ENCODE assay signal across 8 mouse cellular contexts in genomic region chr5:31810796-31811662, GRCm38 (mm10).
DNase-seq lines count a peak whose midpoint lies in the region; ATAC-seq and TF ChIP-seq lines count a peak whose summit lies in the region.

No protein-coding gene starts in this region.

- no peak overlapping the region for H3K4me3 ChIP-seq in hindbrain, embryonic 16.5 days (ENCODE audit: low read length)
- no peak overlapping the region for H3K4me3 ChIP-seq in hindbrain, embryonic 14.5 days (replicated peaks; ENCODE audit: low read length)
- H3K4me3 ChIP-seq in MEL (ENCODE audit: control insufficient read depth in 1 of 2, insufficient read depth in 1 of 2, low read depth in 2 of 2, low read length in 2 of 2), result peak overlapping the region; percentile 45 to 59
- no peak overlapping the region for H3K4me3 ChIP-seq in embryonic facial prominence, embryonic 14.5 days (ENCODE audit: low read depth, low read length)

- no peak overlapping the region for H3K4me2 ChIP-seq in hindbrain, embryonic 16.5 days (ENCODE audit: low read length)
- H3K4me2 ChIP-seq in hindbrain, embryonic 14.5 days (replicated peaks), result no peak overlapping the region
- no peak overlapping the region for H3K4me2 ChIP-seq in embryonic facial prominence, embryonic 14.5 days (ENCODE audit: low read depth, low read length)

- peak; percentile 52; the same call in 1 of the 2 replicates for ATAC-seq in hindbrain, embryonic 16.5 days
- no peak for ATAC-seq in hindbrain, embryonic 14.5 days (ENCODE audit: low FRiP score)
- ATAC-seq in embryonic facial prominence, embryonic 14.5 days (ENCODE audit: low read depth), result peak; percentile 76; the same call in 1 of the 2 replicates
- ATAC-seq in erythroid progenitor cell, adult 5-6 weeks (replicated peaks; ENCODE audit: low FRiP score, poor library complexity, severe bottlenecking), result no peak

- H3K4me1 ChIP-seq in hindbrain, embryonic 16.5 days (ENCODE audit: control insufficient read depth, insufficient read depth, low read depth, low read length), result no peaks in the 10 kb centered on the region
- H3K4me1 ChIP-seq in hindbrain, embryonic 14.5 days (replicated peaks; ENCODE audit: control insufficient read depth, insufficient read depth, low read length), result no peaks in the 10 kb centered on the region
- peaks cover 25 to 43% of the 10 kb centered on the region in 2 experiments for H3K4me1 ChIP-seq in MEL (ENCODE audit: control insufficient read depth in 1 of 2, insufficient read depth in 2 of 2, low read length in 2 of 2)
- peaks cover 8% of the 10 kb centered on the region; the same call in 1 of the 2 replicates for H3K4me1 ChIP-seq in embryonic facial prominence, embryonic 14.5 days (ENCODE audit: control insufficient read depth, insufficient read depth, low read length)

- no peak overlapping the region for H3K27ac ChIP-seq in hindbrain, embryonic 16.5 days (ENCODE audit: low read depth, low read length)
- no peak overlapping the region for H3K27ac ChIP-seq in hindbrain, embryonic 14.5 days
- H3K27ac ChIP-seq in MEL (ENCODE audit: control insufficient read depth, low read depth, low read length), result peak overlapping the region; percentile 97
- no peak overlapping the region for H3K27ac ChIP-seq in embryonic facial prominence, embryonic 14.5 days (replicated peaks; ENCODE audit: low read depth, low read length)

- H3K27me3 ChIP-seq in hindbrain, embryonic 16.5 days (replicated peaks; ENCODE audit: control insufficient read depth, insufficient read depth, low read length), result no peaks in the 10 kb centered on the region
- H3K27me3 ChIP-seq in hindbrain, embryonic 14.5 days (ENCODE audit: control insufficient read depth, insufficient read depth, low read length), result no peaks in the 10 kb centered on the region
- no peaks in the 10 kb centered on the region for H3K27me3 ChIP-seq in MEL (ENCODE audit: control insufficient read depth in 1 of 2, insufficient read depth in 2 of 2, low read length in 2 of 2)
- H3K27me3 ChIP-seq in embryonic facial prominence, embryonic 14.5 days (replicated peaks; ENCODE audit: control insufficient read depth, insufficient read depth, low read length), result no peaks in the 10 kb centered on the region

- no peak for DNase-seq in hindbrain, embryonic 14.5 days (ENCODE audit: low spot score)
- DNase-seq in MEL (ENCODE audit: low read depth, low spot score), result peak; percentile 95
- DNase-seq in embryonic facial prominence, embryonic 14.5 days (ENCODE audit: low spot score), result peak; percentile 85
- DNase-seq in kidney, adult 8-10 months, result peak; percentile 90 to 91
- DNase-seq in mesoderm, embryonic 11.5 days (ENCODE audit: low read depth, low spot score), result peak; percentile 21
- no peak for DNase-seq in gastrocnemius, postnatal 10 days

- TF ChIP-seq EP300 in MEL (IDR thresholded peaks at IDR 0.05; ENCODE audit: low read depth in 1 of 2, low read length in 2 of 2), result peak; percentile 67 to 75

- WGBS in hindbrain, embryonic 16.5 days, result 47% methylated on average over 12 of the region's 12 CpGs
- 46% methylated on average over 12 of the region's 12 CpGs for WGBS in hindbrain, embryonic 14.5 days
- 54% methylated on average over 12 of the region's 12 CpGs for WGBS in embryonic facial prominence, embryonic 14.5 days

- no peak overlapping the region for H3K9ac ChIP-seq in hindbrain, embryonic 16.5 days (ENCODE audit: low read depth, low read length)
- H3K9ac ChIP-seq in hindbrain, embryonic 14.5 days, result no peak overlapping the region
- H3K9ac ChIP-seq in MEL (ENCODE audit: control insufficient read depth, low read depth, low read length, poor library complexity, severe bottlenecking), result peak overlapping the region; percentile 79
- no peak overlapping the region for H3K9ac ChIP-seq in embryonic facial prominence, embryonic 14.5 days (ENCODE audit: low read depth, low read length)

- H3K9me3 ChIP-seq in hindbrain, embryonic 16.5 days (ENCODE audit: control insufficient read depth, low read length), result no peaks in the 10 kb centered on the region
- no peaks in the 10 kb centered on the region for H3K9me3 ChIP-seq in hindbrain, embryonic 14.5 days (ENCODE audit: control insufficient read depth, low read length)
- H3K9me3 ChIP-seq in MEL (replicated peaks; ENCODE audit: insufficient read depth, low read length), result no peaks in the 10 kb centered on the region
- no peaks in the 10 kb centered on the region for H3K9me3 ChIP-seq in embryonic facial prominence, embryonic 14.5 days (ENCODE audit: control insufficient read depth, low read length)

- no peaks in the 10 kb centered on the region; the same call in 1 of the 2 replicates for H3K79me2 ChIP-seq in MEL (ENCODE audit: control insufficient read depth, insufficient read depth, low read length, poor library complexity)

- TF ChIP-seq POLR2A in MEL (IDR thresholded peaks at IDR 0.05; ENCODE audit: control insufficient read depth in 1 of 2, insufficient read depth in 1 of 2, low read depth in 1 of 2, low read length in 2 of 2, poor library complexity in 1 of 2), result peak in 1 of 2 experiments; percentile 80; a peak in 2 of 4 replicates

- H3K36me3 ChIP-seq in hindbrain, embryonic 16.5 days (ENCODE audit: control insufficient read depth, insufficient read depth, low read length), result no peaks in the 10 kb centered on the region
- no peaks in the 10 kb centered on the region for H3K36me3 ChIP-seq in hindbrain, embryonic 14.5 days (replicated peaks; ENCODE audit: control insufficient read depth, insufficient read depth)
- peaks cover 0 to 49% of the 10 kb centered on the region in 2 experiments; a peak in 2 of 4 replicates for H3K36me3 ChIP-seq in MEL (ENCODE audit: control insufficient read depth in 1 of 2, insufficient read depth in 2 of 2, low read length in 2 of 2)
- H3K36me3 ChIP-seq in embryonic facial prominence, embryonic 14.5 days (ENCODE audit: control insufficient read depth, insufficient read depth, low read length), result no peaks in the 10 kb centered on the region

- TF ChIP-seq RAD21 in MEL (IDR thresholded peaks at IDR 0.05; ENCODE audit: low read depth, low read length), result no peak

- TF ChIP-seq CTCF in MEL (IDR thresholded peaks at IDR 0.05 in 2 of 3, conservative IDR thresholded peaks at IDR 0.05 in 1 of 3; ENCODE audit: control insufficient read depth in 1 of 3, insufficient read depth in 1 of 3, low read depth in 2 of 3, low read length in 3 of 3, poor library complexity in 1 of 3, severe bottlenecking in 1 of 3), result no peak

TF ChIP-seq in MEL, 35 proteins besides CTCF, POLR2A, EP300 and RAD21 (continues in another document):
- TF ChIP-seq ZC3H11A (IDR thresholded peaks at IDR 0.05; ENCODE audit: low read depth, low read length), result peak; percentile 17
- peak; percentile 52; the same call in 1 of the 2 replicates for TF ChIP-seq TCF12 (IDR thresholded peaks at IDR 0.05; ENCODE audit: low read depth, low read length)
- peak; percentile 93 for TF ChIP-seq MYC (IDR thresholded peaks at IDR 0.05; ENCODE audit: low read depth, low read length)
- TF ChIP-seq CHD1 (IDR thresholded peaks at IDR 0.05; ENCODE audit: low read depth, low read length), result 0 out of 2 replicates have a peak, but pooled peaks have one; percentile 76
- 0 out of 2 replicates have a peak, but pooled peaks have one; percentile 50 for TF ChIP-seq E2F4 (IDR thresholded peaks at IDR 0.05; ENCODE audit: borderline replicate concordance, low read depth, low read length)
- TF ChIP-seq SMC3 (IDR thresholded peaks at IDR 0.05; ENCODE audit: low read depth, low read length), result 0 out of 2 replicates have a peak, but pooled peaks have one; percentile 2
- TF ChIP-seq RCOR1 (IDR thresholded peaks at IDR 0.05; ENCODE audit: low read depth, low read length), result no peak
- no peak for TF ChIP-seq TAL1 (IDR thresholded peaks at IDR 0.05; ENCODE audit: low read length)
- peak; percentile 90 for TF ChIP-seq ETS1 (IDR thresholded peaks at IDR 0.05; ENCODE audit: low read depth, low read length)
- no peak for TF ChIP-seq NRF1 (IDR thresholded peaks at IDR 0.05; ENCODE audit: insufficient read depth, low read depth, low read length, poor library complexity, severe bottlenecking)
- TF ChIP-seq UBTF (IDR thresholded peaks at IDR 0.05; ENCODE audit: borderline replicate concordance, insufficient read depth, low read depth, low read length), result 0 out of 2 replicates have a peak, but pooled peaks have one; percentile 56
- no peak for TF ChIP-seq KAT2A (conservative IDR thresholded peaks at IDR 0.05; ENCODE audit: low read depth, low read length)
- no peak; the same call in 1 of the 2 replicates for TF ChIP-seq ZKSCAN1 (IDR thresholded peaks at IDR 0.05; ENCODE audit: low read depth, low read length)
- TF ChIP-seq NELFE (IDR thresholded peaks at IDR 0.05; ENCODE audit: low read depth, low read length), result peak; percentile 61
- peak; percentile 18; the same call in 1 of the 2 replicates for TF ChIP-seq MYB (IDR thresholded peaks at IDR 0.05; ENCODE audit: low read depth, low read length)
- peak; percentile 84 for TF ChIP-seq USF1 (IDR thresholded peaks at IDR 0.05; ENCODE audit: low read depth, low read length)
- no peak; the same call in 1 of the 2 replicates for TF ChIP-seq JUND (IDR thresholded peaks at IDR 0.05; ENCODE audit: low read depth, low read length)
- TF ChIP-seq MXI1 (IDR thresholded peaks at IDR 0.05; ENCODE audit: low read depth, low read length), result peak; percentile 89
- TF ChIP-seq ZNF384 (IDR thresholded peaks at IDR 0.05; ENCODE audit: low read depth, low read length), result no peak
- TF ChIP-seq ELF1 (IDR thresholded peaks at IDR 0.05; ENCODE audit: low read depth, low read length), result no peak
- TF ChIP-seq SIN3A (IDR thresholded peaks at IDR 0.05; ENCODE audit: low read length), result peak; percentile 70
- TF ChIP-seq MAFK (IDR thresholded peaks at IDR 0.05; ENCODE audit: borderline replicate concordance, low read depth, low read length), result no peak
- peak; percentile 53; the same call in 1 of the 2 replicates for TF ChIP-seq GATA1 (IDR thresholded peaks at IDR 0.05; ENCODE audit: low read depth, low read length)
- TF ChIP-seq MAZ (IDR thresholded peaks at IDR 0.05; ENCODE audit: low read depth, low read length), result peak; percentile 31; the same call in 1 of the 2 replicates
- TF ChIP-seq USF2 (IDR thresholded peaks at IDR 0.05; ENCODE audit: borderline replicate concordance in 1 of 2, insufficient read depth in 1 of 2, low read depth in 1 of 2, low read length in 2 of 2), result no peak
- TF ChIP-seq BHLHE40 (IDR thresholded peaks at IDR 0.05; ENCODE audit: borderline replicate concordance, low read depth, low read length), result peak; percentile 97
- TF ChIP-seq ZMIZ1 (IDR thresholded peaks at IDR 0.05; ENCODE audit: low read depth, low read length), result no peak
- peak; percentile 55; the same call in 1 of the 2 replicates for TF ChIP-seq HCFC1 (IDR thresholded peaks at IDR 0.05; ENCODE audit: low read depth, low read length)
- TF ChIP-seq CHD2 (IDR thresholded peaks at IDR 0.05; ENCODE audit: low read length), result no peak
- TF ChIP-seq POLR2AphosphoS2 (IDR thresholded peaks at IDR 0.05; ENCODE audit: low read length), result peak; percentile 63; the same call in 1 of the 2 replicates

Comparison
In these comparisons a context has a peak if more than half of its experiments do, and no peak if none do; other contexts are left out.
1. ATAC-seq: peak in hindbrain, embryonic 16.5 days (single experiment) and embryonic facial prominence, embryonic 14.5 days (single experiment); none in hindbrain, embryonic 14.5 days (single experiment) and erythroid progenitor cell, adult 5-6 weeks (single experiment).
2. H3K4me3 ChIP-seq: peak in MEL (2 of 2); none in hindbrain, embryonic 16.5 days (single experiment), hindbrain, embryonic 14.5 days (single experiment) and embryonic facial prominence, embryonic 14.5 days (single experiment).
3. DNase-seq: peak in MEL (single experiment), embryonic facial prominence, embryonic 14.5 days (single experiment), kidney, adult 8-10 months (2 of 2) and mesoderm, embryonic 11.5 days (single experiment); none in hindbrain, embryonic 14.5 days (single experiment) and gastrocnemius, postnatal 10 days (single experiment).